Mouse (Mus musculus) brain, embryonic 14.5 days (tissue): ENCODE results near the gene Chmp3. TPM values are rescaled to one million over a fixed set of nuclear protein-coding genes. Genes with fewer than 3 reads are reported as not detected.

ENCODE experiments used
- DNase-seq: peaks from one replicate; pipeline ENCODE4 v3.0.0-alpha.2; 2011; ENCODE audit warnings: low read depth
- CTCF ChIP-seq: fragments of 200-500 bp; IDR thresholded peaks from 2 replicates; pipeline ENCODE4 v1.5.1; 2012; ENCODE audit warnings: inconsistent platforms, mild to moderate bottlenecking, moderate library complexity, borderline replicate concordance; ENCODE audit not compliant: insufficient read depth, insufficient read length; ENCODE audit errors: extremely low read depth
- POLR2A ChIP-seq: fragments of 200-500 bp; IDR thresholded peaks from 2 replicates; pipeline ENCODE4 v1.6.1; 2012; ENCODE audit warnings: mild to moderate bottlenecking, inconsistent platforms, borderline replicate concordance; ENCODE audit not compliant: poor library complexity, insufficient read depth, insufficient read length, severe bottlenecking; ENCODE audit errors: extremely low read depth
- polyA plus RNA-seq: library from polyadenylated mRNA; depleted of rRNA; stranded (reverse); fragments of >200 nt; gene quantifications from 2 replicates; pipeline ENCODE4 v1.2.3, GENCODE M21; 2012

The Chmp3 gene
- polyA plus RNA-seq, 1 experiment = 51.0 TPM

DNA sequence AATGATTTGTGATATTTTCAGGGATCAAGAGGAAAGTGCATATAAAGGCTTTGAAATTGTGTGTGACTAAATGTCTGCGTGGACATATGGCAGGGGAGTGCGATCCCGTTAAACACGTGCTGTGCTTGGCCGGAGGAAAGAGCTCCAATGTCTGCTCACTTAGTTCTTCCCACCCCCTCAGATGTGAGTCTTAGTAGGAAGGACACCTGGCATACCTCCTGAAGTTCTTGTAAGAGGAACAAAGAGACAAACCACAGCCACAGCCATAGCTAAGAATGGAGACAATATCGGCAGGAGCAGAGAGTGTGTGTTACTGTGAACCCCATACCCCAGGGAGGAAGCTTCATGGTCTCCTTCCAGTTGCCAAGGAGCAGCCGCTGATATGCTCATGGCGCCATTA is 13.4 kb upstream of the Chmp3 start:
- no peak for TF ChIP-seq POLR2A
- no peak for TF ChIP-seq CTCF
- peak; percentile 6 for DNase-seq

DNA sequence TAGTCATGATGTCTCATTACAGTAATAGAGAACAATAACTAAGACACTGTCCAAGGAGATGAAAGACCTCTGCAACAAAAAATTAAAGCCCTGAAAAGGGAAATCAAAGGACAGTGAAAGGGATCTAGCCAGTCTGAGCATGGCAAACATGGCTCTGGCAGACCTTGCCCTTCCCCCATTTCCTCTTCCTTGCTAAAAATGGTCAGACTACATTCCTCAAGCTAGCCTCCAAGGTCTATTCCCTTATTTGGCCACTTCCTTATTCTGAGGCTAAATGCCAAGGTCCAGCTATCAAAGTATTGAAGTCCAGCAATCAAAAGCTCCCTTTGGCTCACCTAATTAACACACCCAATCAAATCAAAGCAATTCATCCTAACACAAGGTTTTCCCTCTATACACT is 6.3 kb upstream of the Chmp3 start:
- TF ChIP-seq POLR2A (no peak), CTCF (no peak)

DNA sequence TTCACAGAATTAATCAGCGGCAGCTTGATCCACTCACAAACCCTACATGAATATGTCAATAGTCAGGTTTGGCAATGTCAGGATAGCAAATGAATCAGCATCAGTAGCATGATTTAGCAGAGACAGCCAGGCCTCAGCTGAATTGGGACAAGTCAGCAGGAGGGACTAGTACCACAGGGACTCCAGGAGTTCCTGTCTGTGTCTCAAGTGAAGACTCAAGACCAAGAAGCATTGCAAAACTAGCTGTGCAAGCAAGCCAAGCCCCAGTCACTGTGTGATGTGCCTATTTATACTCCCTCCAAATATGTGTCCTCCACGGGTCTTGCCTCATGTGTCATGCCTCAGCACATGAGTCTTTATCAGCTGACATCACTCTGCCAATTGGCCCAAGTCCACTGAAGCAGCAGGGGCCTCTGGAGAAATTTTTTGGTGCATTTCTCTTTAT is 11.9 kb downstream of the Chmp3 start:
- no peak for TF ChIP-seq CTCF
- no peak for TF ChIP-seq POLR2A
- DNase-seq = peak; percentile 1

More for the DNA sequence above, 6.3 kb upstream of the Chmp3 start:
- no peak for DNase-seq

DNA sequence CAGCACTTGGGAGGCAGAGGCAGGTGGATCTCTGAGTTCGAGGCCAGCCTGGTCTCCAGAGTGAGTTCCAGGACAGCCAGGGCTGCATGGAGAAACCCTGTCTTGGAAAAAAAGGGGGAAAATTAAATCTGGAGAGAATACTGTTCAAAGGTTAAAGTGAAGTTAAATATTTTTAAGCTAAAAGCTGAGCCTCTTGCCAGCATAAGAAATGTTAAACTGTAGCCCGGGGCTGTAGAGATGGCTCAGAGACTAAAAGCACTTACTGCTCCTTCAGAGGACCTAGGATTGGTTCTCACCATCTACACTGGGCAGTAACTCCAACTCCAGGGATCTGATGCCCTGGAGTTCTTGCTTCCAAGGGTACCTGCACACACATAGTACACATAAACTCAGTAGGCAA is 13.2 kb downstream of the Chmp3 start:
- no peak for DNase-seq
- TF ChIP-seq POLR2A (no peak), CTCF (no peak)

DNA sequence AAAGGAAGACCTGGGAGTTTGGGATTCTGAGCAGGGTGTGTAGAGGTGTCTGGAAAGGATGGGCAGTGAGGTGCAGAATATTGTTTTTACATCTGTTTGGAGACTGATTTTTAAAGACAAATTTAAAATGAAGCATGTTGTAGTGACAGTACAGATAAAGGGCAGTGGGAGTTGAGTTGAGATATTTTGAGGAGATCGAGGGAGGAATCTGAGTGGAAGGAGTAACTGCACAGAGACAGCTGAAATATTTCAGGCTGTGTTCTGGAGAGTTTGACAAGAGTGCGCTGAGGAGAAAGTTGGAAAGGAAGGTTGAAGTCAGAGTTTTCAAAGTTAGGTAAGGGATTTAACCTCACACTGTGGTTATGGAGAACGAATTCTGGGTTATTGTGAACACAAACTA is 25.0 kb downstream of the Chmp3 start:
- DNase-seq = no peak
- TF ChIP-seq POLR2A (no peak), CTCF (no peak)

DNA sequence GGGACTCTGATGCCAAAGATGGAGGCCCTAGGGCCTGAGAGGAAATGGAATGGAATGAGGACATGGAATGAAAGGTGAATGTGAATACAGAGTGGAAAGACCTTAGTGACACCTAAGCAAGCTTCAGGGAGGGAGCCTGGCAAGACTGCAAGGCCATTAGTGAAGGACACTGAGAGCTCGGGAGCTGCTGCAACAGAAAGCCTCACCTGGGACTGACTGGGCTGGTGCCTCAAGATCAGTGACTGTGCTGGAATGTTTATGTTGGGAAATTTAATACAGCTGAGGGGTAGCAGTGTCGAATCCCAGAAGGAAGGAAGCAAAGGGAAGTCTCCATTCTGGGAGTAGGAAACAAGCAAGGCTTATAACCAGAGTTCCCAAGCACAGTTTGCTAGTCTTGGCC is 25.4 kb downstream of the Chmp3 start:
- TF ChIP-seq POLR2A = no peak
- TF ChIP-seq CTCF = no peak
- no peak for DNase-seq

DNA sequence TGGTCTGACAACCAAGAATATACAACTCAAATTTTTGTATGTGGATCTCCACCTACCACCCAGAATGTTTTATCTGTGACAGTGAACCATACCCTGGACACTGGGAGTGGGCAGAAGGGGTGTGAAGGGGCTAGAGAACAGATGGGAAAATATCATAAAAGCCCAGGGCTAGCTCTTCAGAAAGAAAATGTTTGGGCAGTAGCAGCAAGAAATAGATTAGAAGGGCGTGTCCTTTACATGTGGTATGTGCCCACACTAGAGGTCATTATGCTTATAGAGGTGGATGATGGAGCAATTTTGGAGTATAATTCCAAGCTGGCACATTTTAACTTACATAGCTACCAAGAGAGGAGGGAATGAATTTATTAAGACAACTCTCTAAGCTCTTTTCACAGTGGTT is 31.8 kb downstream of the Chmp3 start:
- TF ChIP-seq CTCF (no peak), POLR2A (no peak)
- DNase-seq = no peak

DNA sequence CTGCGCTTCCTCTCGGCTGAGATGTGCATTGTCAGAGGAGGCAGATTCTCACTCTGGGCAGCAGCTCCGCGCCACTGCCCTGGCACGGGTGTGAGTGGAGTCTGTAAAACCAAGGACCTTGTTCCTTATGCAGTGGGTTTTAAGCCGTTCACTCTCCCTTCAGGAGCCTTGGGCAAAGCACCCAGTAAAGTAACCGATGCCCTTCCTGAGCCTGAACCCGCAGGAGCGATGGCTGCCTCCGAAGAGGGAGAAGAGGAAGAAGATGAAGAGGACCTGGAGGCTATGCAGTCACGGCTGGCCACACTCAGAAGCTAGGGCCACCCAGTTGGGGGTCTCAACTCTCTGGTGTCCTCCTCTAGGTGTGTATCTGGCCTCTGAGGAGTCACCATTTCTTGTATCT is 35.9 kb downstream of the Chmp3 start:
- TF ChIP-seq POLR2A (no peak), CTCF (no peak)
- DNase-seq = no peak

DNA sequence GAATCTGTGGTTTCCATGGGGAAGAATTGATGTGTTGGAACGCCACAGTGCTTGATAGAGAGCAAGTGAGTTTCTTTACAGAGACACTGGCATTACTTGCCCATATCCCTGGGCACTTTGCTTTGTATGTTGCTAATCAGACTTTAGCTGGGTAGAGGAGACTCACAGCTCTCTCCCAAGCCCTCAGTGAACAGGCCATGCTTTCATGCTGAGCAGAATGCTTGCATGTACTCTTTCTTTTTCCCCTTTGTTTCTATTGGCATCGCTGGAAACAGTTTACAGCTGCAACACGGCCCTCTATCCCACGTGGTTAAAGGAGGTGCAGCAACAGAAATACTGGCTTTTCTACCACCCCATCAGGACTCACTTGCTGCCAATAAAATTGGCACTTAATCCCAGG is 39.6 kb downstream of the Chmp3 start:
- peak; percentile 29 for DNase-seq
- TF ChIP-seq POLR2A (no peak), CTCF (no peak)

DNA sequence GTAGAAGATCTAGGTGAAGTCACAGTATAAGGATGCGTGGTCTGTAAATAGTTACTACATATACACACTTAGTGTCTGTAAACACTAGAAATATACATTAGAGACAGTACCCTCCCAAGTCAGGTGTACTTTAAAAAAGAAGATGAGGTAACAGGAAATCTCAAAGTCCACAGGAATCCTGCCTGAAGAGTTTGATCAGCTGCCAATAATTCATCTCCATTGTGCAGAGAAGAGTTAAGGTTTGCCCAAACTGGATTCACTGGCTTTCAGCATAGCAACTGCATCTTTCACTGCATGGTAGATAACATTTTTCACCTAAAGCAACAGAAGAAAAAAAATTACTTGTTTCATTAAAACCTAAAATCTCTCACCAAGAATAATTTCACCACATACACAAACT is 45.8 kb downstream of the Chmp3 start:
- no peak for DNase-seq
- TF ChIP-seq POLR2A (no peak), CTCF (no peak)

DNA sequence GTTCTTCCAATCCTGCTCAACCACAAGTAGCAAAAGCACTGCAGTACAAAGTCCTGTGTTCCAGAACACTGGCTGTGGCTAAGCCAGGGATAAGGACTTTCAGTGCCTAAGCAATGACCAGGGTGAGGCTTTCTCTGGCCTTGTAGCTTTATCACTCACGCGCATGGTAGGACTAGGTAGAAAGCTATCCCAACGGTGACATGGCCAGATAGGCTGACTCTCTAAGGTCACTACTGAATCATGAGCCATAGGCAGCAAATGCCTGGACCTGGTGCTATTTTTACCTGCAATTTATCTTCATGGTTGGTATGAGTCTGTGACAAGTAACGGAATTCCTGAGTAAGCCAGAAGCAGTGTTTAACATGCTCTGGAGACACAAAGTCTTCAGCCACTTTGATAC is 46.6 kb downstream of the Chmp3 start:
- DNase-seq = no peak
- TF ChIP-seq POLR2A = no peak
- TF ChIP-seq CTCF = no peak

DNA sequence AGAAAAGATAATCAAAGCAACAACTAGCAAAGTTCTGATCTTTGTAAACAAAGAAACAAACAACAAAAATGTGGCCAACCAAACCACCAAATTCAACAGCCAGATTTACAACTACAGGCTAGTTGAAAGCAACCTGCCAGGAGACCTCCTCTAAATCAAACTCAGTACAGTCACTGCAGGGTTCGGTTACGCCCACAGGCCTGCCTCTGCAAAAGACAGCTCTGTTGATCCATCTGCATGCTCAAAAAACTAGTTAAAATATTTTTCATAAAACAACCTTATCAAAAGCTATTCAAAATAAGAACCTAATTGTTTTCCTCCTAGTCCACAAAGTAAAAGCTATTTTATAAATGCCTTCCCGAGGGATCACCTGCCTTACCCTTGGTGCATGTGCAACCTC is 64.2 kb downstream of the Chmp3 start:
- no peak for TF ChIP-seq CTCF
- no peak for TF ChIP-seq POLR2A

DNA sequence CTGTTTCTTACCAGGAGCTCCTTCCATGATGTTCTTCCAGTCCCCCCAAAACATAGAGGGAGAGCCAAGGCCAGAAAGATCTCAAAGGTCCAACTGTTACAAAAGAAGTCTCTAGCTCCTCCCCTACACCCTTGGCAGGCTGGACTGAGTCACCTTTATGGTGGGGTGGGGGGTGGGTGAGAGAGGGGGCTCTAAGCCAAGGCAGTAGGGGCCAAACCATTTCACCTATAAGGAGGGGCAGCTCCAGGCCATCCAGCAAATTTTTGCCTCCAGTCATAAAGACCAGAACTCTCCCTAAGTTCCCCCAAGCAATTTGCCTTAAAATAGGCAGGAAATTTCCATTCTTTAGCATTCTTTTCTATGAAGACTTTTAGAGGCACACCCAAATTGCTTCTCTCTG is 65.4 kb downstream of the Chmp3 start:
- DNase-seq = no peak

More for the DNA sequence above, 64.2 kb downstream of the Chmp3 start:
- DNase-seq = no peak

DNA sequence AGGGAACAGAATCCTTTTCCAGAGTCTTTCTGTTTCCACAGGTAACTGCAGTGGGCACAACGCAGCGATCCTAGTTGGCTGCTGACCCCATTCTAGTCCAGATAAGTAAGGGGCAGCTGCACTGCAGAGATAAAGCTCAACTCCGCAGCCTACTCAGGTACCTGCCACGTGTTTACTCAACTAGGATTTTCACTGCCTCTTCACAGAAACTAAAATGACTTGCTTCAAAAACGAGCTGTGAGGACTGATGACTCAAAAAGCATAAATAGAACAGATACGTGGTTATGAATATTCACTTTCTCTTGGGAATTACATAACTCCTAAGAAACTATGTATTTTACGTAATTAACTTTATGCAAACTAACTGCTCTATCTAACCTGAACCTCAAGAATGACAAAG is 66.4 kb downstream of the Chmp3 start:
- TF ChIP-seq CTCF (no peak), POLR2A (no peak)
- DNase-seq = no peak

More for the DNA sequence above, 65.4 kb downstream of the Chmp3 start:
- TF ChIP-seq CTCF = no peak
- TF ChIP-seq POLR2A = no peak
